12 mouse cellular contexts compared by ENCODE assay signal in the genomic region with DNA sequence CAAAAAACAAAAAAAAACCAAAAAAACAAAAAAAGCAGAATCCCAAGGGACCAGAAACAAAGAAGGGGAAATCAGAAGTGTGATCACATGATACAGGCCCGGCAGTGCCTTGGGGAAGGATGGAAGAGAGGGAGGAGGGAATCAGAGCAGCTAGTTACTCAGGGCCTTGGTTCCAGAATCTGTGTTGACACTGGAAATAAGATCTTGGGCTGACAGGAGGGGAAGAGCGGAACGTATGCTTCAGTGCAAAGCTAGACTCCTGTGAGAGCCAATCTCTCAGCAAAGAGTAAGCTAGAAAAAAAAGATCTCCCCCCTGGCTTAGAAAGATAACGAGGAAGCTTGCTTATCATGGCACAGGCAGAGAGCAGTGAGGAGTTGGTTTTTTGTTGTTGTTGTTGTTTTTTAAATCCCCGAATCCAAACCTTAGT. TPM values are rescaled to one million over a fixed set of nuclear protein-coding genes. Genes with fewer than 3 reads are reported as not detected.
DNase-seq lines count a peak whose midpoint lies in the region; ATAC-seq lines count a peak whose summit lies in the region.
"Had no signal": no experiment of that assay in that cellular context is flagged by ENCODE, and none has a peak within 500 bp of the region (broad histone marks: within the 10 kb centered on the region; RNA-seq: fewer than 3 reads in every experiment).

No protein-coding gene starts in this region.

- H3K27ac ChIP-seq in liver, embryonic 11.5 days (ENCODE audit: low read depth, low read length), result no peak overlapping the region
- no peak overlapping the region for H3K27ac ChIP-seq in embryonic facial prominence, embryonic 13.5 days
- no peak overlapping the region for H3K27ac ChIP-seq in hindbrain, embryonic 16.5 days (ENCODE audit: low read depth, low read length)
- peak overlapping the region; percentile 25 for H3K27ac ChIP-seq in midbrain, embryonic 16.5 days (ENCODE audit: low read length)
- H3K27ac ChIP-seq: lung, embryonic 15.5 days had no signal

- H3K4me3 ChIP-seq in liver, embryonic 11.5 days (ENCODE audit: low read depth, low read length), result no peak overlapping the region
- no peak overlapping the region for H3K4me3 ChIP-seq in embryonic facial prominence, embryonic 13.5 days
- H3K4me3 ChIP-seq in hindbrain, embryonic 16.5 days (ENCODE audit: low read length), result no peak overlapping the region
- no peak overlapping the region for H3K4me3 ChIP-seq in midbrain, embryonic 16.5 days (ENCODE audit: low read depth, low read length)
- H3K4me3 ChIP-seq: lung, embryonic 15.5 days had no signal

- peaks cover 32% of the 10 kb centered on the region; the same call in 1 of the 2 replicates for H3K27me3 ChIP-seq in liver, embryonic 11.5 days (replicated peaks; ENCODE audit: control insufficient read depth, insufficient read depth, low read length)
- H3K27me3 ChIP-seq in embryonic facial prominence, embryonic 13.5 days, result no peaks in the 10 kb centered on the region
- no peaks in the 10 kb centered on the region for H3K27me3 ChIP-seq in hindbrain, embryonic 16.5 days (replicated peaks; ENCODE audit: control insufficient read depth, insufficient read depth, low read length)
- no peaks in the 10 kb centered on the region for H3K27me3 ChIP-seq in midbrain, embryonic 16.5 days (ENCODE audit: control insufficient read depth, insufficient read depth, low read depth, low read length)

- H3K9me3 ChIP-seq in liver, embryonic 11.5 days (ENCODE audit: control insufficient read depth, low read length), result no peaks in the 10 kb centered on the region
- H3K9me3 ChIP-seq in embryonic facial prominence, embryonic 13.5 days, result no peaks in the 10 kb centered on the region
- no peaks in the 10 kb centered on the region for H3K9me3 ChIP-seq in hindbrain, embryonic 16.5 days (ENCODE audit: control insufficient read depth, low read length)
- no peaks in the 10 kb centered on the region for H3K9me3 ChIP-seq in midbrain, embryonic 16.5 days (replicated peaks; ENCODE audit: control insufficient read depth, low read length, poor library complexity, severe bottlenecking)
- H3K9me3 ChIP-seq: lung, embryonic 15.5 days had no signal

- peak; percentile 51; the same call in 1 of the 2 replicates for ATAC-seq in liver, embryonic 11.5 days (replicated peaks; ENCODE audit: low FRiP score)
- ATAC-seq in embryonic facial prominence, embryonic 13.5 days (ENCODE audit: insufficient number of reproducible peaks, insufficient read depth, low FRiP score, low TSS enrichment, low read depth), result no peak
- ATAC-seq in hindbrain, embryonic 16.5 days, result no peak
- ATAC-seq in midbrain, embryonic 16.5 days, result no peak
- ATAC-seq: CD4-positive, CD25-positive, alpha-beta regulatory T cell, adult 4 months had no signal

- H3K36me3 ChIP-seq in liver, embryonic 11.5 days (ENCODE audit: control insufficient read depth, insufficient read depth, low read length), result no peaks in the 10 kb centered on the region
- no peaks in the 10 kb centered on the region for H3K36me3 ChIP-seq in embryonic facial prominence, embryonic 13.5 days
- H3K36me3 ChIP-seq in hindbrain, embryonic 16.5 days (ENCODE audit: control insufficient read depth, insufficient read depth, low read length), result no peaks in the 10 kb centered on the region
- no peaks in the 10 kb centered on the region for H3K36me3 ChIP-seq in midbrain, embryonic 16.5 days (ENCODE audit: control insufficient read depth, insufficient read depth, low read length)
- H3K36me3 ChIP-seq: lung, embryonic 15.5 days had no signal

- no peak overlapping the region for H3K9ac ChIP-seq in liver, embryonic 11.5 days (ENCODE audit: low read depth, low read length)
- H3K9ac ChIP-seq in embryonic facial prominence, embryonic 13.5 days, result 0 out of 2 replicates have a peak overlapping the region, but pooled peaks have one; percentile 3
- H3K9ac ChIP-seq in hindbrain, embryonic 16.5 days (ENCODE audit: low read depth, low read length), result 0 out of 2 replicates have a peak overlapping the region, but pooled peaks have one; percentile 9
- H3K9ac ChIP-seq in midbrain, embryonic 16.5 days (ENCODE audit: low read depth, low read length), result no peak overlapping the region
- H3K9ac ChIP-seq: lung, embryonic 15.5 days had no signal

- WGBS in liver, embryonic 11.5 days, result 14% methylated on average over 5 of the region's 5 CpGs
- WGBS in embryonic facial prominence, embryonic 13.5 days, result 31% methylated on average over 5 of the region's 5 CpGs
- WGBS in hindbrain, embryonic 16.5 days, result 30% methylated on average over 5 of the region's 5 CpGs
- 27% methylated on average over 5 of the region's 5 CpGs for WGBS in midbrain, embryonic 16.5 days

- no peak for DNase-seq in liver, embryonic 11.5 days (ENCODE audit: low spot score)
- DNase-seq in liver, result no peak
- no peak for DNase-seq in adrenal gland, postnatal 14 days
- no peak for DNase-seq in urinary bladder, postnatal 14 days (ENCODE audit: low spot score)
- DNase-seq in kidney, postnatal 25 days, result no peak
- DNase-seq: right cerebral cortex, adult 18-20 months; thymus, postnatal 25 days had no signal

- peaks cover 11% of the 10 kb centered on the region; the same call in 1 of the 2 replicates for H3K4me1 ChIP-seq in liver, embryonic 11.5 days (replicated peaks; ENCODE audit: control insufficient read depth, insufficient read depth, low read length)
- peaks cover 24% of the 10 kb centered on the region for H3K4me1 ChIP-seq in embryonic facial prominence, embryonic 13.5 days
- peaks cover 22% of the 10 kb centered on the region for H3K4me1 ChIP-seq in hindbrain, embryonic 16.5 days (ENCODE audit: control insufficient read depth, insufficient read depth, low read depth, low read length)
- H3K4me1 ChIP-seq in midbrain, embryonic 16.5 days (ENCODE audit: control insufficient read depth, insufficient read depth, low read length), result peaks cover 36% of the 10 kb centered on the region

- no peak overlapping the region for H3K4me2 ChIP-seq in liver, embryonic 11.5 days
- no peak overlapping the region for H3K4me2 ChIP-seq in embryonic facial prominence, embryonic 13.5 days
- no peak overlapping the region for H3K4me2 ChIP-seq in hindbrain, embryonic 16.5 days (ENCODE audit: low read length)
- no peak overlapping the region for H3K4me2 ChIP-seq in midbrain, embryonic 16.5 days (ENCODE audit: low read length)
- H3K4me2 ChIP-seq: lung, embryonic 15.5 days had no signal

RNA-seq across cellular contexts. Expression of gene Nfam1, which starts 26.1 kb away (rescaled TPM):
- polyA plus RNA-seq in liver, embryonic 11.5 days (2014; fragmentation: Nextera tagmentation; extraction: Ambion mirVana), result 6.6 and 7.4 TPM in 2 replicates
- 3.6 and 3.7 TPM in 2 replicates for polyA plus RNA-seq in embryonic facial prominence, embryonic 13.5 days (2015; fragmentation: Nextera tagmentation; extraction: Ambion mirVana)
- polyA plus RNA-seq in hindbrain, embryonic 16.5 days (2015; fragmentation: Nextera tagmentation; extraction: Ambion mirVana), result 2.2 and 2.5 TPM in 2 replicates
- polyA plus RNA-seq in midbrain, embryonic 16.5 days (2015; fragmentation: Nextera tagmentation; extraction: Ambion mirVana), result 2.6 and 3.0 TPM in 2 replicates
- 2.6 and 5.9 TPM in 2 replicates for total RNA-seq in adrenal gland, postnatal 14 days (2021)

RNA-seq across cellular contexts. Expression of gene Serhl, which starts 30.1 kb away (rescaled TPM):
- polyA plus RNA-seq in liver, embryonic 11.5 days (2014; fragmentation: Nextera tagmentation; extraction: Ambion mirVana), result 45.8 and 49.4 TPM in 2 replicates
- polyA plus RNA-seq in embryonic facial prominence, embryonic 13.5 days (2015; fragmentation: Nextera tagmentation; extraction: Ambion mirVana), result 60.9 and 68.9 TPM in 2 replicates
- 34.2 and 36.4 TPM in 2 replicates for polyA plus RNA-seq in hindbrain, embryonic 16.5 days (2015; fragmentation: Nextera tagmentation; extraction: Ambion mirVana)
- polyA plus RNA-seq in midbrain, embryonic 16.5 days (2015; fragmentation: Nextera tagmentation; extraction: Ambion mirVana), result 29.6 and 29.7 TPM in 2 replicates
- 53.8 and 63.2 TPM in 2 replicates for total RNA-seq in adrenal gland, postnatal 14 days (2021)

Comparison
In these comparisons a context has a peak if more than half of its experiments do, and no peak if none do; other contexts are left out.
1. H3K9ac ChIP-seq: peak in embryonic facial prominence, embryonic 13.5 days (single experiment) and hindbrain, embryonic 16.5 days (single experiment); none in liver, embryonic 11.5 days (single experiment) and midbrain, embryonic 16.5 days (single experiment).